Mouse (Mus musculus): ENCODE data around the gene Dgat2.

DNA sequence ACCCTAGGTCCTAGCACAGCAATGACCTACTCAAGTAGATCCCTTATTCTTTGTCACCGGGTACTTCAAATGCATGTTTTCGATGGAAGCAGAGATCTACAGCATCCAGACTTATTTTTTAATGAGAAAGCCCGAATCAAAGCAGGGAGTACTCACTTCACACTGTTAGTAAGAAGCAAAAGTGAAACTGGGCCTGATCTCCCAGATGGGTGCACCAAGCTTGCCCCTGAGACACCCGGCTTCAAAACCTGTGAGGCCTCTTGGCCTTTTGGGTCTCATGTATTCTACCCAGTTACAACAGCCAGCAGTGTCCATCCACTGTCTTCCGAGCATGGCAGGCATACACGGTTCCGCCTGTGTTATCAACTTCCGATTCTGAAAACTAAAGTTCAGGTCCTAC is 53.6 kb downstream of the Dgat2 start:
- TF ChIP-seq CTCF (IDR thresholded peaks at IDR 0.05; ENCODE audit: low read depth, low read length) (no peak), POLR2A (IDR thresholded peaks at IDR 0.05; ENCODE audit: borderline replicate concordance, low read depth, low read length) (no peak)

All from bone marrow macrophage, adult 2 months (primary cell).